Mouse (Mus musculus) kidney, embryonic 15.5 days (tissue): ENCODE data around the gene Zfp523. TPM values are rescaled to one million over a fixed set of nuclear protein-coding genes. Genes with fewer than 3 reads are reported as not detected.

Source experiments
- ATAC-seq: fragments of 200-750 bp; cut with Nextera tagmentation; replicated peaks from 2 replicates; pipeline ENCODE4 v1.8.0; 2017; ENCODE audit warnings: moderate TSS enrichment; ENCODE audit not compliant: low FRiP score
- H3K27ac ChIP-seq: fragments of 300-500 bp; sonication (generic); 2 replicates; pipeline ENCODE4 v1.5.1; 2015; ENCODE audit warnings: mild to moderate bottlenecking, inconsistent platforms
- H3K27me3 ChIP-seq: fragments of 300-500 bp; sonication (generic); 2 replicates; pipeline ENCODE4 v1.6.1; 2015; ENCODE audit warnings: inconsistent platforms
- H3K36me3 ChIP-seq: fragments of 300-500 bp; sonication (generic); 2 replicates; pipeline ENCODE4 v1.6.1; 2015; ENCODE audit warnings: inconsistent platforms
- H3K4me1 ChIP-seq: fragments of 300-500 bp; sonication (generic); 2 replicates; pipeline ENCODE4 v1.6.1; 2015; ENCODE audit warnings: inconsistent platforms
- H3K4me2 ChIP-seq: fragments of 300-500 bp; sonication (generic); 2 replicates; pipeline ENCODE4 v1.6.1; 2015; ENCODE audit warnings: moderate library complexity, mild to moderate bottlenecking, inconsistent platforms
- H3K4me3 ChIP-seq: fragments of 300-500 bp; sonication (generic); replicated peaks from 2 replicates; pipeline ENCODE4 v1.5.1; 2015; ENCODE audit warnings: mild to moderate bottlenecking, inconsistent platforms
- H3K9ac ChIP-seq: fragments of 300-500 bp; sonication (generic); 2 replicates; pipeline ENCODE4 v1.6.1; 2015; ENCODE audit warnings: mild to moderate bottlenecking, inconsistent platforms
- H3K9me3 ChIP-seq: fragments of 300-500 bp; sonication (generic); replicated peaks from 2 replicates; pipeline ENCODE4 v1.6.1; 2016; ENCODE audit warnings: inconsistent platforms
- WGBS: fragments of 180-500 bp; shearing (Covaris S2); methylation state at CpG from one replicate; pipeline ENCODE4 v1.1.7; 2015; ENCODE audit warnings: mixed read lengths; 5-methylcytosine and 5-hydroxymethylcytosine counted together
- polyA plus RNA-seq: library from polyadenylated mRNA; unstranded; fragments of >200 nt; fragmentation: Nextera tagmentation; extraction: Ambion mirVana; gene quantifications from 2 replicates; pipeline ENCODE4 v1.2.1, GENCODE M21; 2015

The Zfp523 gene
- polyA plus RNA-seq, 1 experiment from 2014 or later = 40.1 TPM

- 77% methylated on average over 7 of the region's 7 CpGs for WGBS
- Histone ChIP-seq H3K36me3 (peaks cover 36% of the 10 kb centered on the region), H3K4me3 (no peak overlapping the region), H3K27me3 (no peaks in the 10 kb centered on the region), H3K4me2 (no peak overlapping the region), H3K27ac (no peak overlapping the region), H3K9ac (0 out of 2 replicates have a peak overlapping the region, but pooled peaks have one; percentile 4), H3K4me1 (peaks cover 39% of the 10 kb centered on the region), H3K9me3 (no peaks in the 10 kb centered on the region)
- no peak for ATAC-seq
Measured at GRCm38 (mm10) chr17:28235982-28236635, 59.2 kb downstream of the Zfp523 start.

GRCm38 (mm10) chr17:28236636-28237015, 59.7 kb downstream of the Zfp523 start:
- Histone ChIP-seq H3K36me3 (peaks cover 41% of the 10 kb centered on the region), H3K4me1 (peaks cover 39% of the 10 kb centered on the region), H3K9ac (0 out of 2 replicates have a peak overlapping the region, but pooled peaks have one; percentile 4), H3K4me2 (no peak overlapping the region), H3K9me3 (no peaks in the 10 kb centered on the region), H3K27ac (no peak overlapping the region), H3K4me3 (no peak overlapping the region), H3K27me3 (no peaks in the 10 kb centered on the region)
- 81% methylated on average over 4 of the region's 4 CpGs for WGBS
- no peak for ATAC-seq

GRCm38 (mm10) chr17:28237362-28237761, 60.4 kb downstream of the Zfp523 start:
- Histone ChIP-seq H3K4me2 (no peak overlapping the region), H3K36me3 (peaks cover 44% of the 10 kb centered on the region), H3K27ac (no peak overlapping the region), H3K4me1 (peaks cover 36% of the 10 kb centered on the region), H3K9ac (no peak overlapping the region), H3K9me3 (no peaks in the 10 kb centered on the region), H3K4me3 (no peak overlapping the region), H3K27me3 (no peaks in the 10 kb centered on the region)
- 65% methylated on average over 5 of the region's 5 CpGs for WGBS
- ATAC-seq = no peak

GRCm38 (mm10) chr17:28237874-28238273, 60.9 kb downstream of the Zfp523 start:
- H3K4me3 ChIP-seq = no peak overlapping the region
- no peak overlapping the region for H3K4me2 ChIP-seq
- H3K27ac ChIP-seq = no peak overlapping the region
- H3K9me3 ChIP-seq = no peaks in the 10 kb centered on the region
- peaks cover 36% of the 10 kb centered on the region for H3K4me1 ChIP-seq
- H3K27me3 ChIP-seq = no peaks in the 10 kb centered on the region
- H3K36me3 ChIP-seq = peaks cover 44% of the 10 kb centered on the region
- no peak overlapping the region for H3K9ac ChIP-seq
- 75% methylated on average over 6 of the region's 6 CpGs for WGBS
- ATAC-seq = no peak

- Histone ChIP-seq H3K4me1 (peaks cover 23% of the 10 kb centered on the region), H3K27me3 (no peaks in the 10 kb centered on the region), H3K4me2 (no peak overlapping the region), H3K36me3 (peaks cover 51% of the 10 kb centered on the region), H3K9ac (no peak overlapping the region), H3K4me3 (no peak overlapping the region), H3K27ac (no peak overlapping the region), H3K9me3 (no peaks in the 10 kb centered on the region)
- 89% methylated on average over 5 of the region's 5 CpGs for WGBS
- no peak for ATAC-seq
Measured at GRCm38 (mm10) chr17:28240846-28241245, 63.9 kb downstream of the Zfp523 start.

GRCm38 (mm10) chr17:28242296-28242695, 65.4 kb downstream of the Zfp523 start:
- Histone ChIP-seq H3K4me3 (no peak overlapping the region), H3K27me3 (no peaks in the 10 kb centered on the region), H3K4me1 (peaks cover 25% of the 10 kb centered on the region), H3K4me2 (no peak overlapping the region), H3K9ac (no peak overlapping the region), H3K36me3 (peaks cover 47% of the 10 kb centered on the region), H3K9me3 (no peaks in the 10 kb centered on the region), H3K27ac (no peak overlapping the region)
- WGBS = 84% methylated on average over 6 of the region's 6 CpGs
- ATAC-seq = no peak

- WGBS = 77% methylated on average over 6 of the region's 6 CpGs
- peak overlapping the region; percentile 19; the same call in 1 of the 2 replicates for H3K27ac ChIP-seq
- no peak overlapping the region for H3K9ac ChIP-seq
- H3K4me1 ChIP-seq = peaks cover 32% of the 10 kb centered on the region
- no peak for ATAC-seq
- no peak overlapping the region for H3K4me2 ChIP-seq
- H3K4me3 ChIP-seq = no peak overlapping the region
- no peaks in the 10 kb centered on the region for H3K9me3 ChIP-seq
- H3K36me3 ChIP-seq = peaks cover 33% of the 10 kb centered on the region
- no peaks in the 10 kb centered on the region for H3K27me3 ChIP-seq
Measured at GRCm38 (mm10) chr17:28244214-28244613, 67.3 kb downstream of the Zfp523 start.

GRCm38 (mm10) chr17:28244714-28245113, 67.8 kb downstream of the Zfp523 start:
- peaks cover 28% of the 10 kb centered on the region for H3K36me3 ChIP-seq
- H3K27me3 ChIP-seq = no peaks in the 10 kb centered on the region
- WGBS = 32% methylated on average over 6 of the region's 6 CpGs
- no peak overlapping the region for H3K9ac ChIP-seq
- H3K27ac ChIP-seq = peak overlapping the region; percentile 19; the same call in 1 of the 2 replicates
- ATAC-seq = no peak
- no peak overlapping the region for H3K4me2 ChIP-seq
- H3K4me3 ChIP-seq = no peak overlapping the region
- H3K4me1 ChIP-seq = peaks cover 32% of the 10 kb centered on the region
- no peaks in the 10 kb centered on the region for H3K9me3 ChIP-seq

- Histone ChIP-seq H3K4me1 (peaks cover 36% of the 10 kb centered on the region), H3K4me2 (no peak overlapping the region), H3K4me3 (no peak overlapping the region), H3K36me3 (peaks cover 15% of the 10 kb centered on the region), H3K27me3 (no peaks in the 10 kb centered on the region), H3K27ac (peak overlapping the region; percentile 24; the same call in 1 of the 2 replicates), H3K9ac (no peak overlapping the region), H3K9me3 (no peaks in the 10 kb centered on the region)
- 50% methylated on average over 11 of the region's 11 CpGs for WGBS
- no peak for ATAC-seq
Measured at GRCm38 (mm10) chr17:28246640-28247039, 69.7 kb downstream of the Zfp523 start.

GRCm38 (mm10) chr17:28247613-28248012, 70.7 kb downstream of the Zfp523 start:
- H3K9me3 ChIP-seq = no peaks in the 10 kb centered on the region
- no peak overlapping the region for H3K4me2 ChIP-seq
- H3K4me3 ChIP-seq = no peak overlapping the region
- H3K27me3 ChIP-seq = no peaks in the 10 kb centered on the region
- 27% methylated on average over 6 of the region's 6 CpGs for WGBS
- H3K27ac ChIP-seq = 0 out of 2 replicates have a peak overlapping the region, but pooled peaks have one; percentile 54
- H3K36me3 ChIP-seq = peaks cover 13% of the 10 kb centered on the region
- H3K9ac ChIP-seq = no peak overlapping the region
- H3K4me1 ChIP-seq = peaks cover 46% of the 10 kb centered on the region
- no peak; the same call in 1 of the 2 replicates for ATAC-seq

GRCm38 (mm10) chr17:28249062-28249461, 72.1 kb downstream of the Zfp523 start:
- Histone ChIP-seq H3K4me3 (no peak overlapping the region), H3K27me3 (no peaks in the 10 kb centered on the region), H3K4me2 (no peak overlapping the region), H3K27ac (no peak overlapping the region), H3K9ac (no peak overlapping the region), H3K36me3 (peaks cover 7% of the 10 kb centered on the region; the same call in 1 of the 2 replicates), H3K4me1 (peaks cover 50% of the 10 kb centered on the region), H3K9me3 (no peaks in the 10 kb centered on the region)
- ATAC-seq = no peak
- WGBS = 78% methylated on average over 12 of the region's 12 CpGs

GRCm38 (mm10) chr17:28251579-28252280, 74.8 kb downstream of the Zfp523 start:
- no peaks in the 10 kb centered on the region for H3K9me3 ChIP-seq
- no peak overlapping the region for H3K4me2 ChIP-seq
- no peak overlapping the region for H3K4me3 ChIP-seq
- 0 out of 2 replicates have a peak overlapping the region, but pooled peaks have one; percentile 37 for H3K27ac ChIP-seq
- no peaks in the 10 kb centered on the region for H3K27me3 ChIP-seq
- no peak for ATAC-seq
- peaks cover 58% of the 10 kb centered on the region for H3K4me1 ChIP-seq
- H3K36me3 ChIP-seq = peaks cover 7% of the 10 kb centered on the region; the same call in 1 of the 2 replicates
- WGBS = 78% methylated on average over 12 of the region's 12 CpGs
- H3K9ac ChIP-seq = no peak overlapping the region
